Mouse (Mus musculus): ENCODE measurements around the gene Prss30.
A peak's percentile ranks its signal among the peaks of the same experiment; 100 is the strongest.
"Not testable (repeated sequence)": the region's sequence is repeated elsewhere in the genome, so short reads cannot be mapped to it uniquely, and the experiment has no call there.

The Prss30 gene

DNA sequence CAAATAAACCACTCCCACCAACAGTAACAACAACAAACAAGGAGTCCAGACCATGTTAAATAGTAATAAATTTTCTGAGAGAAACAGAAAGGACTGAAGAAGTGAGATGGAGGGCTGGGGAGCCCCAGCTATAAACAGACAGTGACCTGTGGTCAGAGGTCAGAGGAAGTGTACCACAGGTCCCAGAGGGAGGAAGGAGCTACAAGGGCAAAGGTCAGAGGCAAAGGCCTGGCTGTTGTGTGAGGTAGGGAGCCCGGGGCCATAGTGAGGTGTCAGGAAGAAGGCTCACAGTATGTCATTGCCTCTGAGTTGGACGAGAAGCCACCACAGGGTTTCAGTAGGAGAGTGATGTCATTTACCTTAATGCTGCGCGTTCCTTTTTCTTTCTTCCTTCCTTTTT, 2.5 kb upstream of the Prss30 start:
- no peak for DNase-seq

- no peak for DNase-seq
Measured at GRCm38 (mm10) chr17:23979471-23979870, 895 bp downstream of the Prss30 start.

GRCm38 (mm10) chr17:23976665-23977064, 3.7 kb downstream of the Prss30 start:
- DNase-seq, result no peak

DNA sequence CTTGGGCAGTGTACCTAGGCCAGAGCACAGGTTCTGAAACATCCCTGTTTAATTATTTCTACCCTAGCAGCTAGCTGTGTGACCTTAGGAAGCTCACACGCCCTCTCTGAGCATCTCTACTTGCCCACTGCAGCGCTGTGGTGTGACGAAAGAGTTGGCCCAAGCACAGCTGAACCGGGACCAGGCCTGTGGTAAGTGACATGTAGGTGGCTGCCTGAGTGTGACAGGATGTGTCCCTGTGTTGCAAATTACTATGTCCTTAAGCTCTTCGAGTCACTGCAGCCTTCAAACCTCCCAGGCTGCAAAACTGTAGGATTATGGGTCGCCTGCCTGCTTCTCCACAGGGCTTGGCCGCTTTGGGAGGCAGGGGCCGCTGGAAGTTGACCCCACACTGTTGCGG, 9.1 kb downstream of the Prss30 start:
- no peak for DNase-seq

DNA sequence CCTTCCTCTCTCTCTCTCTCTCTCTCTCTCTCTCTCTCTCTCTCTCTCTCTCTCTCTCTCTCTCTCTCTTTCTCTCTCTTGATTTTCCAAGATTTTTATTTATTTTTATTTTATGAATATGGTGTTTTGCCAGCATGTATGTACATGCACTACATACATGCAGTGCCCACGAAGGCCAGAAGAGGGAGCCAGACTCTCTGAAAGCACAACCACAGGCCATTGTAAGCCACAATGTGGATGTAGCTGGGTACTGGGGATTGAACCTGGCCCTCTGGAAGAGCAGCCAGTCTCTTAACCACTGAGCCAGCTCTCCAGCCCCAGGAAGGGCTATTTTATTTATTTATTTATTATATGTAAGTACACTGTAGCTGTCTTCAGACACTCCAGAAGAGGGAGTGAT, 11.1 kb downstream of the Prss30 start:
- peak; percentile 76 to 80 for DNase-seq

DNA sequence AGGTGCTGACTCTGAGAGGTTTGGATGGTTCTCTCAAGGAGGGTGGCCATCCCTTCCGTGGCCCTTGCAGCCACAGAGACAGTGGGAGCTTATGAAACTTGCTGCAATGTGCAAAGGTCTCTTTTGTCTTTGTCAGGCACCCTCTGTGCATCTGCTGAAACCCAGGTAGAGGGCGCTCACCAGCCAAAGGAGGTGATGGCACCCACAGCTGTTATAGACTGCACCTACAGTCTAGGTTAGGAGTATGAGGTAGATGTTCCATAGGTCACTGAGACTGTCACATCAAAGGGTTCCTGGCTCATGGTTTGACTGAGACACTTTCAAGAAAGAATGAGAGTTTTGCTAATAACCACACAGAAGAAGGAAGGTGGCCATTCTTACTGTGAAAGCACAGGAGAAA, 11.6 kb downstream of the Prss30 start:
- no peak for DNase-seq

DNA sequence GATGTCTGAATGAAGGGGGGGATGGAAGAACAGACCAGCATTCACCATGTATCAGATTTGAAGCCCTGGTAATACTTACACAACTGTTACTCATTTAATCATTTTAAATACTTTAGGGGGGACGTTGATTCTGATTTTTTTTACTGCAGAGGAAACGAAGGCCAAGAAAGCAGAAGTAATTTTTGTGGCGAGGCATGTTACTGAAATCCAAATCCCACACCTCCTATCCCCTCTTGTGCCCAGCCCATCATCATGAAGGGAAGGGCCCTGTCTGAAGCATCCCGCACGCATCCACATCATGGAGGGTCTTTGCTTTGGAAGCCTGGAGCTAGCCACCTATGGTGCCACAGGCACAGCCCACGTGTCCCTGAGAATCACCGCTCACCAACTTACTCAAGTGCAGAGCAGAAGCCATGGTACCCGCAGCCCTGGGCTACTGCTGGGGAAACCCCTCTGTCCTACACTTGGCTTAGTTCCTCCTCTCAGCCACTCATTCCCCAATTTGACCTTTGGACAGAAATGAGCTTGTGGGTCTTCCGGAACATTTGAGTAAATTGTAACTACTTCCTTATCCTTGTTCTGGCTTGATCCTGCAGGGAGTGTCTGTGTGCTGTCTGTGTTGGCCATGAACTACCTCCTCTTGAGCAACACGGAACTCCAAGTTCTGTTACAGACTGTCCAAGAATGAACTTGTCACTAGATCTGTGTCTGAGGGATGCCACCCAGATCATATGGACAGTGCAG, 13.5 kb downstream of the Prss30 start:
- no peak for DNase-seq

DNA sequence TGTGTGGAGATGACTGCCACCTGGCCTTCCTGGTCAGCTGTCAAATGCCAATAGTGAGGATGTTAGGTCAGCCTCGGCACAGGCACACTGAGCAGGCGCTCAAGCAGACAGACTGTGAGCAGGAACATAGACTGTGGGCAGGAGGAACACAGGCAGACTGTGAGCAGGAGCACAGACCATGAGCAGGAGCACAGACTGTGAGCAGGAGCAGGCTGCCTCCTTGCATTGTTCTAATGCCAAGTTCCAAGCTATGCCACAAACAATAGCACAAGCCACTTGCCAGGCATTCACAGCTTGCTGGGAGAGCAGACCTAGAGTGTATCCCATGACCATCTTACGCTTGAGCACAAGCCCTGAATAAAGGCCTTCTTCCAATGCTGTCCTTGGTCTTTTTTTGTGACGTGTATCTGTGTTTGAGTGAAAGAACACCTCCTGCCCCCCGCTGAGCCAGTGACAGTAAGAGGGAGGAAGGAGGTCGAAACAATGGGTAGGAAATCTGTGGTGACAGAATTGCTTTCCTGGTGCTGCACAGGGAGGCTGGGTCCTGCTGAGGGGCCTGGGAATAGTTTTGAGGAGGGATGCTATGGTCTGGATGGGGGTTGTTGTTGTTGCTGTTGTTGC, 14.5 kb downstream of the Prss30 start:
- DNase-seq, result peak; percentile 23 to 28

DNA sequence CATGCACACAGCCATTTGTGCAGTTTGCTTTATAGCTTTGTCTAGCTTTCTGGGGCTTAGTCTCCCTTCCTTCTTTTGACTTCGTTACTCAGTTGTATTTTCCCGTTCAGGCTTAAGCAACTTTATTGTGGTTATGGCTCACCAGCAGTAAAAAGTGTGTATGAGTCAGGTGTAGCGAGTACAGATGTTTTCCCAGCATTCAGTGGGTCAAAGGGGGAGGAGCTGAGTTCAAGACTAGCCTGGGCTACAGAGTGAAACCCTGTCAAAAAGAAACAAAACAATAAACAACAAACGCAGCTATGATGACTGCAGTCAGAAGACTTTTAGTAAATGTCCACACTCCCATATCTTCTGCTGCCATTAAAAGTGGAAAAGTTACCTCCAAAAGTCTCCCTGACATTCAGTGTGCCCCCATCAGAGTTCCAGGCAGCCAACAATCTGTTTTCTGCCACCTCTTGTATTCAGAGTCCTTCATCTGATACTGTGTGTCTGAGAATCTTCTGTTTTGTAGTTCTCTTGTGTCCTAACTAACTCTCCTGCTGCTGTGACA, 18.7 kb downstream of the Prss30 start:
- DNase-seq, result no peak

- DNase-seq, result peak; percentile 71 to 87
Measured at GRCm38 (mm10) chr17:23960084-23960738, 20.2 kb downstream of the Prss30 start.

- no peak for DNase-seq
Measured at GRCm38 (mm10) chr17:23955174-23955573, 25.2 kb downstream of the Prss30 start, which contains the start of gene Sbpl. TSS of gene Sbpl (minus strand) at chr17:23955274.

- not testable (repeated sequence) for DNase-seq
Measured at GRCm38 (mm10) chr17:23950828-23951227, 29.5 kb downstream of the Prss30 start.

DNA sequence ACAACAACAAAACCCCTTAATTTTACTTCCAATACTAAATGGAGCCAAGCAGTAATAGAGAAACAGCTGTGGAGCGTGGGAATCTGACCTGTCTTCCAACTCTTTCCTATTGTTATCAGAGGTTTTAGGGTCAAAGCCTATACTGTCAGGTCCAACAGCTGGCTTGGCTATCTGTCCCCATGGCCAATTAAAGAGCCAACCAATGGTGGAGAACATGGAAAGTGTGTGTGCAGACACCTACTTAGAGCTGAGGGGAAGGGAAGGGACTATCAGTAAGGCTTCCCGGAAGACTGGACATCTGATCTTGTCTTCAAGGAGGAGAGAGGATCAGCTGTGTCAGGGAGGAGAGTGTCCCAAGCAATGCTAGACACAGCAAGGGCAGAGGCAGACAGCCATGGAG, 31.3 kb downstream of the Prss30 start:
- no peak for DNase-seq

GRCm38 (mm10) chr17:23947486-23947885, 32.9 kb downstream of the Prss30 start:
- DNase-seq, result not testable (repeated sequence)

- no peak for DNase-seq
Measured at GRCm38 (mm10) chr17:23941372-23941771, 39.0 kb downstream of the Prss30 start, which contains the start of gene Sbp. TSS of gene Sbp (plus strand) at chr17:23941672.

DNA sequence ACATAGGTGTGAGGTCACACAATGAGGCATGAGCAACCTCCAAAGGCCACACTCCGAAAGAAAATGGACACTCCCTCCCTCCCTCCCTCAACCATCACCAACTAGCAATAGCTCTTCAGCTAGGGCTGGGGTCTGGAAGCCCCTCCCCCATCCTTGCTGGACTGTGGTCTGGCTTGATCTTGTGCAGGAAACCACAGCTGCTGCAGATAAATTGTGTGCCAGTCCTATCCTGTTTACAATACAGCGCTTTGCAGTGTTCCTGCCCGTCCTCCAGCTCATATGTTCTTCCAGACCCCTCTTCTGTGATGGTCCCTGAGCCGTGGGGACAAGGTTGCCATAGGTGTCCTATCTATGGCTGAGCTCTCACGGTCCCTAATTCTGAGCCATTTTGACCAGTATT, 49.2 kb downstream of the Prss30 start:
- DNase-seq, result no peak

- DNase-seq, result peak; percentile 71 to 72
Measured at GRCm38 (mm10) chr17:23925090-23925493, 55.3 kb downstream of the Prss30 start.

DNA sequence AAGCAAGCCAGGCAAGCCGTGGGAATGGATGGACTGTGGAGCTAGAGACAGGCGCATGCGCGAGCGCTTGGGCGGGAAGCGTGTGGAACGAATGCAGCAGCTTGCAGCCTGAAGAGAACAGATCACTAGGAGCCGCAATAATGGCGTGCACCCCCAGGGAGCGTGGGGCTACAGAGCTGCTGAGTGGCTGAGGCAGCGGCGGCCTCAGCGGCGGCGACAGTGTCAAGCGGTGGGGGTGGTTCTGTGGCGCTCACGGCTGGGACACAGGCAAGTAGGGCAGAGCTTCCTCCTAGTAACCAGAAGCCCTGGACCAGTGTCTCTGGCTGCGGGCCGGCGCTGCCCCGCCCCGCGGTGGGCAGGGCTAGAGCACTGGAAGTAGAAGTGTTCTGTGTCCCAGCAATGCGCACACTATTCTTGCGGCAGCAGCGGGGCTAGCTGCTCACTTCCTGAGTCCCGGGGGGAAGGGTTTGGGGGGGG, 55.8 kb downstream of the Prss30 start:
- DNase-seq, result peak; percentile 91 to 92
